Mouse (Mus musculus): ENCODE results near the gene Hoxc9. TPM values are rescaled to one million over a fixed set of nuclear protein-coding genes. Genes with fewer than 3 reads are reported as not detected.

Hoxc9 gene
- 0.49 and 0.76 TPM in 2 replicates for polyA plus RNA-seq (2015; fragmentation: Nextera tagmentation; extraction: Ambion mirVana)

DNA sequence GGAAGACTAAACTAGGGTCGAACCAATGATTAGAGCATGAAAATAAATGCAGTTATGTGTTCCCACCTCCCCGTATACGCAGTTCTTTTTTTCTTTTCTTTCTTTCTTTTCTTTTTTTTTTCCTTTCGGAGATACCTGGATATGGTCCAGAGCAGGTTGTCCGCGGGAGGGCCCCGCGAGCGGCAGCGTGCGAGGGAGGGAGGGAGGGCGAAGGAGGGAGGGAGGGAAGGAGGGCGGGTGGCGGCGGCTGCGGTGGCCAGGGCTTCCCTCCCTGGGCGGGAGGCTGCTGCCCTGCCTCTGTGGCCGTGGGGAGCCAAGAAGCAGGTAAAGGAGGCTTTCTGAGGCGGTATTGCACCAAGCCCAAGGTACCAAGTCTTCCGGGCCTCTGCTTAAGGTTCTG is at the start of gene Hoxc9:
Gene Hoxc9 (plus strand): TSS at position 269 of the 400 bp plus-strand sequence.
- Histone ChIP-seq H3K9me3 (ENCODE audit: control insufficient read depth, low read length) (no peaks in the 10 kb centered on the region), H3K4me3 (ENCODE audit: low read length) (peak within 1 kb of the TSS; percentile 18), H3K4me2 (ENCODE audit: low read depth, low read length) (peak within 1 kb of the TSS; percentile 42), H3K27ac (ENCODE audit: low read length) (no peak within 1 kb of the TSS), H3K27me3 (replicated peaks; ENCODE audit: control insufficient read depth, insufficient read depth, low read length) (peaks cover 92% of the 10 kb centered on the region), H3K4me1 (ENCODE audit: control insufficient read depth, insufficient read depth, low read length) (peaks cover 5% of the 10 kb centered on the region; the same call in 1 of the 2 replicates), H3K9ac (ENCODE audit: low read depth, low read length) (peak within 1 kb of the TSS; percentile 12; the same call in 1 of the 2 replicates), H3K36me3 (ENCODE audit: control insufficient read depth, insufficient read depth, low read length) (no peaks in the 10 kb centered on the region)
- WGBS = 2% methylated on average over 20 of the region's 20 CpGs
- no peak for ATAC-seq

DNA sequence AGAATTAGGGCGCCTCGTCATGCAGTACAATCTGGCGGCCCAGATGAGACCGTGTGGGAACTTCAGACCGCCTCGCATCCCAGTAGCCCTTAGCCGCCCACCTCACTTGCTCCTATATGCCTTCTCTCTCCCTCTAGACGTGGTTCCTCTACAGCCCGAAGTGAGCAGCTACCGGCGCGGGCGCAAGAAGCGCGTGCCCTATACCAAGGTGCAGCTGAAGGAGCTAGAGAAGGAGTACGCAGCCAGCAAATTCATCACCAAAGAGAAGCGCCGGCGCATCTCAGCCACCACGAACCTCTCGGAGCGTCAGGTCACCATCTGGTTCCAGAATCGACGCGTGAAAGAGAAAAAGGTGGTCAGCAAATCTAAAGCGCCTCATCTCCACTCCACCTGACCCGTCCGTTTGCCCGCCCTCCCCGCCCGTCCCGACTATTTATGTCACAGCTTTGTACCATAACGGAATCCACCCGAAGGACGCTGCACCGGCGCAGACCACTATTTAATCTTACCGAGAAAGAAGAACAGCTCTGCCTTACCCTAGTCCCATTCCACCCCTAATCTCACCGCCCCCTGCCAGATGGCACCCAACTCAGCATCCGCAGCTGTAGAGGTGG is 49.1 kb upstream of the Hoxc9 start:
- Histone ChIP-seq H3K4me1 (ENCODE audit: control insufficient read depth, insufficient read depth, low read length) (no peaks in the 10 kb centered on the region), H3K4me2 (ENCODE audit: low read depth, low read length) (no peak overlapping the region), H3K4me3 (ENCODE audit: low read length) (no peak overlapping the region), H3K9ac (ENCODE audit: low read depth, low read length) (no peak overlapping the region), H3K36me3 (ENCODE audit: control insufficient read depth, insufficient read depth, low read length) (no peaks in the 10 kb centered on the region), H3K9me3 (ENCODE audit: control insufficient read depth, low read length) (no peaks in the 10 kb centered on the region), H3K27ac (ENCODE audit: low read length) (no peak overlapping the region), H3K27me3 (replicated peaks; ENCODE audit: control insufficient read depth, insufficient read depth, low read length) (peaks cover 90% of the 10 kb centered on the region)
- ATAC-seq = no peak
- WGBS = 1% methylated on average over 40 of the region's 40 CpGs

GRCm38 (mm10) chr15:102931706-102932358 is 44.4 kb upstream of the Hoxc9 start:
- H3K4me2 ChIP-seq (ENCODE audit: low read depth, low read length) = no peak overlapping the region
- ATAC-seq = no peak
- no peak overlapping the region for H3K4me3 ChIP-seq (ENCODE audit: low read length)
- no peaks in the 10 kb centered on the region for H3K36me3 ChIP-seq (ENCODE audit: control insufficient read depth, insufficient read depth, low read length)
- 2% methylated on average over 23 of the region's 23 CpGs for WGBS
- no peak overlapping the region for H3K9ac ChIP-seq (ENCODE audit: low read depth, low read length)
- no peaks in the 10 kb centered on the region for H3K9me3 ChIP-seq (ENCODE audit: control insufficient read depth, low read length)
- peaks cover 99% of the 10 kb centered on the region for H3K27me3 ChIP-seq (replicated peaks; ENCODE audit: control insufficient read depth, insufficient read depth, low read length)
- no peak overlapping the region for H3K27ac ChIP-seq (ENCODE audit: low read length)
- H3K4me1 ChIP-seq (ENCODE audit: control insufficient read depth, insufficient read depth, low read length) = no peaks in the 10 kb centered on the region

DNA sequence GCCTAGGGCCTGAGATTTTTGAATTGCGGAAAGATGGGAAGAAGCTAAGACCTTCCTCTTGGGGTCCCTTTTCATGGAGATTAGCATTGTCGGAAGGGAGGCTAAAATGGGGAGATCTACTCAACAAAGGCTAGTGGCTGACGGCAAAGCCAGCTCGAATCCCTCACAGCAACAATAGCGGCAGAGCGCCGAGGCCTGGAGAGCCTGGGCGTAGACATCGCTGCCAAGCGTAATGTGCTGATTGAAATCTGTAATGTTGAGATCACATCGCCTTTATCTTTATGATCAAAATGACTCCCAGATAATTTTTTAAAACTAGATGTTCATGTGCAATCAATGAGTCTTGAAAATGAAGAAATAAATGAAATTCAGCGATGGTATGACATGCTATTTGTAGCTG is 41.8 kb upstream of the Hoxc9 start:
- WGBS = 4% methylated on average over 12 of the region's 12 CpGs
- H3K9me3 ChIP-seq (ENCODE audit: control insufficient read depth, low read length) = no peaks in the 10 kb centered on the region
- H3K4me3 ChIP-seq (ENCODE audit: low read length) = no peak overlapping the region
- no peak overlapping the region for H3K4me2 ChIP-seq (ENCODE audit: low read depth, low read length)
- no peak overlapping the region for H3K9ac ChIP-seq (ENCODE audit: low read depth, low read length)
- no peaks in the 10 kb centered on the region for H3K4me1 ChIP-seq (ENCODE audit: control insufficient read depth, insufficient read depth, low read length)
- H3K27me3 ChIP-seq (replicated peaks; ENCODE audit: control insufficient read depth, insufficient read depth, low read length) = peaks cover 98% of the 10 kb centered on the region
- H3K36me3 ChIP-seq (ENCODE audit: control insufficient read depth, insufficient read depth, low read length) = no peaks in the 10 kb centered on the region
- no peak for ATAC-seq
- H3K27ac ChIP-seq (ENCODE audit: low read length) = no peak overlapping the region

GRCm38 (mm10) chr15:102934897-102935296 is 41.3 kb upstream of the Hoxc9 start:
- no peak for ATAC-seq
- peaks cover 98% of the 10 kb centered on the region for H3K27me3 ChIP-seq (replicated peaks; ENCODE audit: control insufficient read depth, insufficient read depth, low read length)
- no peaks in the 10 kb centered on the region for H3K36me3 ChIP-seq (ENCODE audit: control insufficient read depth, insufficient read depth, low read length)
- no peak overlapping the region for H3K27ac ChIP-seq (ENCODE audit: low read length)
- no peaks in the 10 kb centered on the region for H3K9me3 ChIP-seq (ENCODE audit: control insufficient read depth, low read length)
- 1% methylated on average over 27 of the region's 27 CpGs for WGBS
- no peaks in the 10 kb centered on the region for H3K4me1 ChIP-seq (ENCODE audit: control insufficient read depth, insufficient read depth, low read length)
- H3K9ac ChIP-seq (ENCODE audit: low read depth, low read length) = no peak overlapping the region
- no peak overlapping the region for H3K4me2 ChIP-seq (ENCODE audit: low read depth, low read length)
- peak overlapping the region; percentile 13; the same call in 1 of the 2 replicates for H3K4me3 ChIP-seq (ENCODE audit: low read length)

GRCm38 (mm10) chr15:102936279-102936972 is 39.8 kb upstream of the Hoxc9 start, which contains the start of gene Hoxc12:
Hoxc12 (plus strand) TSS chr15:102936757.
- WGBS = 1% methylated on average over 31 of the region's 31 CpGs
- H3K27me3 ChIP-seq (replicated peaks; ENCODE audit: control insufficient read depth, insufficient read depth, low read length) = peaks cover 98% of the 10 kb centered on the region
- no peak within 1 kb of the TSS for H3K4me2 ChIP-seq (ENCODE audit: low read depth, low read length)
- no peaks in the 10 kb centered on the region for H3K36me3 ChIP-seq (ENCODE audit: control insufficient read depth, insufficient read depth, low read length)
- no peak for ATAC-seq
- no peak within 1 kb of the TSS for H3K9ac ChIP-seq (ENCODE audit: low read depth, low read length)
- H3K27ac ChIP-seq (ENCODE audit: low read length) = no peak within 1 kb of the TSS
- H3K9me3 ChIP-seq (ENCODE audit: control insufficient read depth, low read length) = no peaks in the 10 kb centered on the region
- no peak within 1 kb of the TSS; the same call in 1 of the 2 replicates for H3K4me3 ChIP-seq (ENCODE audit: low read length)
- no peaks in the 10 kb centered on the region for H3K4me1 ChIP-seq (ENCODE audit: control insufficient read depth, insufficient read depth, low read length)

DNA sequence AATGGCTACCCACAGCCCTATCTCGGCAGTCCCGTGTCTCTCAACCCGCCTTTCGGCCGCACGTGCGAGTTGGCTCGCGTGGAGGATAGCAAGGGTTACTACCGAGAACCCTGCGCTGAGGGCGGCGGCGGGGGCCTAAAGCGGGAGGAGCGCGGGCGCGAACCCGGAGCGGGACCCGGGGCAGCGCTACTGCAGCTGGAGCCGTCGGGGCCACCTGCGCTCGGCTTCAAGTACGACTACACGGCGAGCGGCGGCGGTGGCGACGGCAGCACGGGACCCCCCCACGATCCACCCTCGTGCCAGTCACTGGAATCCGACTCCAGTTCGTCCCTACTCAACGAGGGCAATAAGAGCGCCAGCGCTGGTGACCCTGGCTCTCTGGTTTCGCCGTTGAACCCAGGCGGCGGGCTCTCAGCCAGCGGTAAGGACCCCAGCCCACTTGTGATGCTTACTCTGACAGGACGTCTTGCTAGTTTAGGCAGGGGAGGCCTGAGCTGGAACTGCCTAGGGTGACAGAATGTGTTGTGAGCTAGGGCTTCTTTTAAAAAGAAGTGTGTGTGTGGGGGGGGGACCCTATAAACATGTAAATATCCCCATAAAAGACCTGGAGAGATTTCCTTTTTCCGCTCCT is 39.1 kb upstream of the Hoxc9 start:
- 2% methylated on average over 50 of the region's 50 CpGs for WGBS
- Histone ChIP-seq H3K9ac (ENCODE audit: low read depth, low read length) (no peak overlapping the region), H3K27me3 (replicated peaks; ENCODE audit: control insufficient read depth, insufficient read depth, low read length) (peaks cover 98% of the 10 kb centered on the region), H3K36me3 (ENCODE audit: control insufficient read depth, insufficient read depth, low read length) (no peaks in the 10 kb centered on the region), H3K27ac (ENCODE audit: low read length) (no peak overlapping the region), H3K4me3 (ENCODE audit: low read length) (no peak overlapping the region; the same call in 1 of the 2 replicates), H3K4me2 (ENCODE audit: low read depth, low read length) (no peak overlapping the region), H3K4me1 (ENCODE audit: control insufficient read depth, insufficient read depth, low read length) (no peaks in the 10 kb centered on the region), H3K9me3 (ENCODE audit: control insufficient read depth, low read length) (no peaks in the 10 kb centered on the region)
- no peak for ATAC-seq

DNA sequence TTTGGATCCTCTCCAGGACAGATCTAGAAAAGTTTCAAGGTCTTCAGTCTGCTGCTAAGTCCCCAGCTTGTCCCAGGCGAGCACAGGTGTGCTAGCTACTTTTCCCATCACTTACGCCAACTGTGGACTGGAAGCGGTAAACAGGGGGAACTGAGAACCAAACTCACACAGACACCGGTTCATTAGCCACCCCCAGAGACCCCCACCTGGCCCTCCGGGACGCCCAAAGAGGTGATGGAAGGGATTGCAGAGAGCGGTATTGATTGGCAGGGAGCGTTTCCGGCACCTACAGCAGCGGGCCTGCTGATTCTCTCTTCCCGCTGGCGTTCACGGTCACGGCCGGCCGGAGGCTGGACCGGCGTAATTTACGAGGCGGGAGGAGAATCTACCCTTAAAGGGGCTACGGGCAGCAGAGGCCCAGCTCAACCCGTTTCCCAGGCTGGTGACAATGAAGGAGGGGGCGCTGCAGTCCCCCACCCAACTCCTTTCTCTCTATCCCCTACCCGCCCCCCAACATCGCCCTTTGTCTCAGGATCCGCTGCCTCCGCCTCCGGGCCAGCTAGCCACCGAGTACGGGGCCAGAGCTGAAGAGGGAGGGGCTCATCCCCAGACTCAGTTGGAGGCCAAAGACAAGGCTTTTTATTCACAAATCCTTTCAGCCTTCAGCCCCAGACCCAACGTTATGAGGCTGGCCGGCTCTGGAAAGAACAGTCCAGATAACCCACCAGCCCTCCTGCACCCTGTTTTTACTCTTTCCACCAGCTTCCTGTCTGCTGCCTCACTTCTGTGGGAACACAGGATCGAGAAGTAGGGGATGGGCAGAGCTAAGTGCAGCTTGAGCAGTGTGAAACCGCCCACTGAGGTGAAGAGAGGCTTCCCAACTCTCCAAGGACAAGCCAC is 36.7 kb upstream of the Hoxc9 start:
- Histone ChIP-seq H3K9ac (ENCODE audit: low read depth, low read length) (no peak overlapping the region), H3K4me1 (ENCODE audit: control insufficient read depth, insufficient read depth, low read length) (no peaks in the 10 kb centered on the region), H3K4me2 (ENCODE audit: low read depth, low read length) (no peak overlapping the region), H3K27me3 (replicated peaks; ENCODE audit: control insufficient read depth, insufficient read depth, low read length) (peaks cover 93% of the 10 kb centered on the region), H3K4me3 (ENCODE audit: low read length) (no peak overlapping the region), H3K27ac (ENCODE audit: low read length) (no peak overlapping the region), H3K9me3 (ENCODE audit: control insufficient read depth, low read length) (no peaks in the 10 kb centered on the region), H3K36me3 (ENCODE audit: control insufficient read depth, insufficient read depth, low read length) (no peaks in the 10 kb centered on the region)
- no peak for ATAC-seq
- whole genome bisulfite sequencing = 3% methylated on average over 34 of the region's 34 CpGs

All from intestine, embryonic 16.5 days (tissue).